Mouse (Mus musculus): ENCODE results near the gene Gnat1. TPM values are rescaled to one million over a fixed set of nuclear protein-coding genes. Genes with fewer than 3 reads are reported as not detected.

Gnat1 gene
- polyA plus RNA-seq, 1 experiment: 0.15 TPM

DNA sequence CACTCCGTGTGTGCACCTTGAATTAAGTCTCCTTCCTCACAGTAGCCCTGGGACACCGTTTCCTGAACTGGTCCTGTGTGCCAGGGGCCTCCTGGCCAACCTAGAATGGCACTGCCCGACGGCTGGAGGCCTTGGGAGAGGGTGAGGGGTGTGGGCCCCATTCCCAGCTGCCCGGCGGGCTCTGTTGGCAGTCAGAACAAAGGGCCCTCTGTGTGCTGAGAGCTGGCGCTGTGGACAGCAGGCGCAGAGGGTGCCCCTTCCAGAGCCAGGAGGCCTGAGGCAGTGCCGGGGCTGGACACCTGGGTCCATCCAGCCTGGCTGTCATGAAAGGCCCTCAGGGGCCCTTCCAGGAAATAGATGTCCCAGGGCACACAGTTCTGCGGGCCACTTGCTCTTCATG is 20.0 kb downstream of the Gnat1 start:
- H3K27me3 ChIP-seq (ENCODE audit: control insufficient read depth, insufficient read depth, low read length): no peaks in the 10 kb centered on the region
- TF ChIP-seq CTCF (IDR thresholded peaks at IDR 0.05; ENCODE audit: borderline replicate concordance, insufficient read depth, low read depth, low read length) (no peak), POLR2A (IDR thresholded peaks at IDR 0.05; ENCODE audit: borderline replicate concordance, insufficient read depth, low read length) (no peak)
- H3K27ac ChIP-seq (ENCODE audit: insufficient read depth, low read length): peak overlapping the region; percentile 32; the same call in 1 of the 2 replicates
- peak; percentile 34 to 61 for DNase-seq
- H3K4me3 ChIP-seq (replicated peaks; ENCODE audit: insufficient read depth, low read depth, low read length): no peak overlapping the region
- 28% methylated on average over 10 of the region's 10 CpGs for WGBS
- H3K4me1 ChIP-seq (ENCODE audit: control insufficient read depth, insufficient read depth, low read length): no peaks in the 10 kb centered on the region

GRCm38 (mm10) chr9:107658096-107658495 is 21.4 kb downstream of the Gnat1 start:
- Histone ChIP-seq H3K4me1 (ENCODE audit: control insufficient read depth, insufficient read depth, low read length) (no peaks in the 10 kb centered on the region), H3K27ac (ENCODE audit: insufficient read depth, low read length) (no peak overlapping the region), H3K4me3 (replicated peaks; ENCODE audit: insufficient read depth, low read depth, low read length) (no peak overlapping the region), H3K27me3 (ENCODE audit: control insufficient read depth, insufficient read depth, low read length) (no peaks in the 10 kb centered on the region)
- DNase-seq: no peak
- TF ChIP-seq CTCF (IDR thresholded peaks at IDR 0.05; ENCODE audit: borderline replicate concordance, insufficient read depth, low read depth, low read length): no peak
- TF ChIP-seq POLR2A (IDR thresholded peaks at IDR 0.05; ENCODE audit: borderline replicate concordance, insufficient read depth, low read length): no peak
- 93% methylated on average over 6 of the region's 6 CpGs for WGBS

- no peaks in the 10 kb centered on the region for H3K27me3 ChIP-seq (ENCODE audit: control insufficient read depth, insufficient read depth, low read length)
- DNase-seq: no peak
- no peak overlapping the region for H3K4me3 ChIP-seq (replicated peaks; ENCODE audit: insufficient read depth, low read depth, low read length)
- no peaks in the 10 kb centered on the region for H3K4me1 ChIP-seq (ENCODE audit: control insufficient read depth, insufficient read depth, low read length)
- TF ChIP-seq CTCF (IDR thresholded peaks at IDR 0.05; ENCODE audit: borderline replicate concordance, insufficient read depth, low read depth, low read length): no peak
- TF ChIP-seq POLR2A (IDR thresholded peaks at IDR 0.05; ENCODE audit: borderline replicate concordance, insufficient read depth, low read length): no peak
- no peak overlapping the region for H3K27ac ChIP-seq (ENCODE audit: insufficient read depth, low read length)
- WGBS: 84% methylated on average over 5 of the region's 5 CpGs
These were observed 22.4 kb downstream of the Gnat1 start for GRCm38 (mm10) chr9:107657144-107657543.

- 87% methylated on average over 4 of the region's 4 CpGs for WGBS
- DNase-seq: no peak
- TF ChIP-seq CTCF (IDR thresholded peaks at IDR 0.05; ENCODE audit: borderline replicate concordance, insufficient read depth, low read depth, low read length): no peak
- TF ChIP-seq POLR2A (IDR thresholded peaks at IDR 0.05; ENCODE audit: borderline replicate concordance, insufficient read depth, low read length): no peak
- Histone ChIP-seq H3K4me3 (replicated peaks; ENCODE audit: insufficient read depth, low read depth, low read length) (no peak overlapping the region), H3K27ac (ENCODE audit: insufficient read depth, low read length) (no peak overlapping the region), H3K27me3 (ENCODE audit: control insufficient read depth, insufficient read depth, low read length) (no peaks in the 10 kb centered on the region), H3K4me1 (ENCODE audit: control insufficient read depth, insufficient read depth, low read length) (no peaks in the 10 kb centered on the region)
These were observed 24.9 kb downstream of the Gnat1 start for GRCm38 (mm10) chr9:107654585-107654984.

- TF ChIP-seq CTCF (IDR thresholded peaks at IDR 0.05; ENCODE audit: borderline replicate concordance, insufficient read depth, low read depth, low read length): no peak
- TF ChIP-seq POLR2A (IDR thresholded peaks at IDR 0.05; ENCODE audit: borderline replicate concordance, insufficient read depth, low read length): no peak
- H3K27ac ChIP-seq (ENCODE audit: insufficient read depth, low read length): no peak overlapping the region
- H3K27me3 ChIP-seq (ENCODE audit: control insufficient read depth, insufficient read depth, low read length): no peaks in the 10 kb centered on the region
- 84% methylated on average over 2 of the region's 2 CpGs for WGBS
- DNase-seq: no peak
- no peak overlapping the region for H3K4me3 ChIP-seq (replicated peaks; ENCODE audit: insufficient read depth, low read depth, low read length)
- no peaks in the 10 kb centered on the region for H3K4me1 ChIP-seq (ENCODE audit: control insufficient read depth, insufficient read depth, low read length)
These were observed 26.0 kb downstream of the Gnat1 start for GRCm38 (mm10) chr9:107653474-107653873.

DNA sequence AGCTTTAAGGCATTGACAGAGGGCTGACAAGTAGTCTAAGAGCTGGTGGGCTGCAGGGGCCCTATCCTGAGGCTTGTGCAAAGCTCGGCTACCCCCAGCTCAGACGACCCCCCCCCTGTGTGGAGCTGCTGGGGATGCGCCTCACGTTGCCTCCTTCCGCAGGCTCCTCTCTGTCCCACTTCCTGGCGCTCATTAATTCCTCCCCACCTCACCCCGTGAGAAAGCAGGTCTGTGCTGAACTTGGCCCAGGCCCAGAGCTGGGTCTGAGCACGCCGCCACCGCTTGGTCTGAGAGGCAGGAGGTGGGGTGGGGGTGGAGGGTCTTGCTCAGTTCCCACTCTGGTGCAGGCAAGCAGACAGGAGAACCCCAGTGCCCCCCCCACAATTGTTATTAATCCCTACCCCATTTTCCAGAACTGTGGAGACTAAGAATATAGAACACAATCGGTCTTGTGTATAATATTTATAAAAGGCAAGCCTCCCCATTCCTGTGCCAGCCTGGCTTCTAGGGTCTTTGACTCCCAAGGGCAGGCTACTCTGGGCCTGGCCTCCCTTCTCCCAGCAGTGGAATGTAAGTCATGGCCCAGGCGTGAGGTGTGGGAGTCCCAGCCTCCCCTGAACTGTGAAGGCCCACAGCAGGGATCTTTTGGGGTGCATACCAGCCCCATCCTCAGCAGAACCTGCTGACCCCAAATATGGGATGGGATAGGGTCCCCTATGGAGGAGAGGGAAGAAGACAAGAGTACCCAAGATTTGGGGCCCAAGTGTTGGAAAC is 28.6 kb downstream of the Gnat1 start:
- 33% methylated on average over 12 of the region's 12 CpGs for WGBS
- H3K4me1 ChIP-seq (ENCODE audit: control insufficient read depth, insufficient read depth, low read length): no peaks in the 10 kb centered on the region
- no peak overlapping the region for H3K4me3 ChIP-seq (replicated peaks; ENCODE audit: insufficient read depth, low read depth, low read length)
- H3K27me3 ChIP-seq (ENCODE audit: control insufficient read depth, insufficient read depth, low read length): no peaks in the 10 kb centered on the region
- TF ChIP-seq POLR2A (IDR thresholded peaks at IDR 0.05; ENCODE audit: borderline replicate concordance, insufficient read depth, low read length) (no peak), CTCF (IDR thresholded peaks at IDR 0.05; ENCODE audit: borderline replicate concordance, insufficient read depth, low read depth, low read length) (no peak)
- DNase-seq: no peak
- H3K27ac ChIP-seq (ENCODE audit: insufficient read depth, low read length): no peak overlapping the region

GRCm38 (mm10) chr9:107650225-107650624 is 29.3 kb downstream of the Gnat1 start:
- H3K27me3 ChIP-seq (ENCODE audit: control insufficient read depth, insufficient read depth, low read length): no peaks in the 10 kb centered on the region
- H3K4me3 ChIP-seq (replicated peaks; ENCODE audit: insufficient read depth, low read depth, low read length): no peak overlapping the region
- no peaks in the 10 kb centered on the region for H3K4me1 ChIP-seq (ENCODE audit: control insufficient read depth, insufficient read depth, low read length)
- TF ChIP-seq CTCF (IDR thresholded peaks at IDR 0.05; ENCODE audit: borderline replicate concordance, insufficient read depth, low read depth, low read length) (no peak), POLR2A (IDR thresholded peaks at IDR 0.05; ENCODE audit: borderline replicate concordance, insufficient read depth, low read length) (no peak)
- no peak for DNase-seq
- 47% methylated on average over 7 of the region's 7 CpGs for WGBS
- H3K27ac ChIP-seq (ENCODE audit: insufficient read depth, low read length): no peak overlapping the region

DNA sequence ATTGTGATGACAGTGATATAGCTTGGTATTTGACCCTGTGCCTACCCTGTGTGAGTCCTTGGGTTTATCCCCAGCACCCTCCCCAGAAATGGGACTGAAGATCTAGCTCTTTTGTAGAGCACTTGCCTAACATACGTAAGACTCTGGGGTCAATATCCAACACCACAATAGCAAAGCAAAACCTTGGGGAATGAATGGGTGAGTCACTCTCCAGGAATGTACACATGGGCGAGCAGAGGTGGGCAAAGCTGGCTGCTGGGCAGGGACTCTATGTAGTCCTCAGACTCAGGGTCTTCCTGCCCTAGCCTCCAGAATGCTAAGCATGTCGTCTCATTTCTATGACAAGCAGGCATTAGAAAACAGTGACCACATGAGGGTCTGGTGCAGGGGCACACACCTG is 30.7 kb downstream of the Gnat1 start:
- WGBS: 90% methylated on average over 3 of the region's 3 CpGs
- no peak overlapping the region for H3K27ac ChIP-seq (ENCODE audit: insufficient read depth, low read length)
- no peak for TF ChIP-seq POLR2A (IDR thresholded peaks at IDR 0.05; ENCODE audit: borderline replicate concordance, insufficient read depth, low read length)
- no peak for TF ChIP-seq CTCF (IDR thresholded peaks at IDR 0.05; ENCODE audit: borderline replicate concordance, insufficient read depth, low read depth, low read length)
- H3K4me3 ChIP-seq (replicated peaks; ENCODE audit: insufficient read depth, low read depth, low read length): no peak overlapping the region
- no peaks in the 10 kb centered on the region for H3K27me3 ChIP-seq (ENCODE audit: control insufficient read depth, insufficient read depth, low read length)
- H3K4me1 ChIP-seq (ENCODE audit: control insufficient read depth, insufficient read depth, low read length): no peaks in the 10 kb centered on the region
- DNase-seq: no peak

Data from cerebellum, adult 2 months (tissue).